Mouse (Mus musculus) thymus, postnatal 4 days (tissue): Measurements from ENCODE around the gene Trim47.
"Not testable (repeated sequence)": the region's sequence is repeated elsewhere in the genome, so short reads cannot be mapped to it uniquely, and the experiment has no call there.

Experiments
- DNase-seq: peaks from one replicate; pipeline ENCODE4 v3.0.0; 2021

The Trim47 gene

DNA sequence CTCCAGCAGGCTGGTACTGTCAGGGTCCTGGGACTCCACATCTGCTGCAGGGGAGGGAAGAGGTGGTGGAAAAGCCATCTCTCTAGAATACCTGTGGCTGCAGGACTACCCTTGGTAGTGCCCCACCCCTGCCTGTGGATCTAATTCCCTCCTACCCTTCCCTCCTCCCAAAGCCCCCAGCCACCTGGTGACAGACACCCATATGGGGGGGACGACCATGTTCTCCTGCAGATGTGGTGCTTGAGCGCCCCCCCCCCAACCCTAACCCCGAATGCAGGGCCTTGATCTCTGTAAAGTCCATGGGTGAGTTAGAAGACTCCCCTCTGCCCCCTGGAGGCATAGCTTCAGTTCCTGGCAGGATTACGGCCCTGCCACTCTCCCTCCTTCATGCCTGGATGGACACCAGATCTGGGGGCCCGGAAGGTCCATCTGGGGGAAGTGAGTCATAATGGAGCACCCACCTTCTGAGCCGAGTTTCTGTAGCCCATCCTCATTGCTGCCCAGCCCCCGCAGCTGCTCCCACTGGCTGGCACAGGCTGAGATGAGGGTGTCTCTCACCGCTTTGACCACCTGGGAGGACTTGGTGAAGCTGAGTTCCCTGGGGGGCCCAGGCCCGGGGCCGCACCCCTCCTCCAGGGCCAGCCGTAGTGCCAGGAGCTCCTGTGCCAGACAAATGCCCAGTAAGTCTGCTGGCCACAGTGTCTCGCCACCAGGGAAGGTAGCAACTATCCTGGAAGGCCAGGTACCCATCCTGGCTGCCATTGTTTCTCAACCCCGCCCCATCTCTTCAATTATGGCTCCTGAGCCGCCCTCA is 19.8 kb downstream of the Trim47 start:
- no peak for DNase-seq

DNA sequence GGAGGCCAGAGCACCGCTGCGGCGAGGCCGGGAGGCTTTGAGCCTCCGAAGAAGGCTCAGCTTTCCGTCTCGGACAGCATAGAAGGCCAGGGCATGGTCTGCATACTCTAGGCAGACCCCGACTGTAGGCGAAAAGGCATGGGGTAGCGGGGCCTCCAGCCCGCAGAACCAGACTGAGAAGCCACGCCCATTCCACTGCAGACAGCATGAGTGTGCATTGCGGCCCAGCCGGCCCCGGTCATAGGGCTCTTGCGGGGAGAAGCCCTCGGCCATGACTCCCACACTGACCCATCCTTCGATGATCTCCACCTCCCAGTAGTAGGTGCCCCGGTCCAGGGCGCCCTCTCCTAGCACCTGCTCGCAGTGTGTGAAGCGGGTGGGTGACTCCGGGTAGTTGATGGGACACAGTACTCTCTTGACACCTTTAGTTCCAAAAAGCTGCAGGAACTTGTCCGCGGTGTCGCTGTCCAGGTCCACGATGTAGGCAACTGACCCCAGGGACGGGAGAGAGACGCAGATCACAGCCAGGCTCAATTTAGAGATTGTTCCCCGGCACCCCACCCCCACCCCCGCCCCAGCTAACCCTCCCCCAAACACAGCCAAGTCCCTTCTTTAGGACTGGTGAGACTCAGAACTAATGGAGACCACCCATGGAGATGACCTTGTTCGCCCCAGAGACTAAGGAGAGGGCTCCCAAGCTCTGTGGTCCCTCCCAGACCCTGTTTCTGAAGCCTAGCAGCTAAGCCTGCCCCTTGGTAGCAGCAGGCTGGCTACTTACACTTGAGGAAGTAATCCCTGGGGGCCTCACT is 20.7 kb downstream of the Trim47 start:
- no peak for DNase-seq

DNA sequence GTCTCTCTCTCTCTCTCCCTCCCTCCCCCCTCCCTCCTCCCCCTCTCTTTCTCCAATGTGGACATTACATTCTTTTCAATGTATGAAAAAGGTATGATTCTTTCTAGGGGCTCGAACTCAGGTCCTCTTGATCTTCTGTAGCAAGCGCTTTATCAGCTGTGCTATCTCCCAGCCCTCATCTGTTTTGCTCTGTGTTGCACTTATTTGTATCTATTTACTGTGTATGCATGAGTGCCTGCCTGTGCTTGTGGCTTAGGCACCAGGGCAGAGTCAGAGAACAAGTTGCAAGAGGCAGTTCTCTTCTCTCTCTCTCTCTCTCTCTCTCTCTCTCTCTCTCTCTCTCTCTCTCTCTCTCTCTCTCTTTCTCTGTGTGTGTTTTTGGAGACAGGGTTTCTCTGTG is 21.9 kb downstream of the Trim47 start:
- DNase-seq, result no peak

DNA sequence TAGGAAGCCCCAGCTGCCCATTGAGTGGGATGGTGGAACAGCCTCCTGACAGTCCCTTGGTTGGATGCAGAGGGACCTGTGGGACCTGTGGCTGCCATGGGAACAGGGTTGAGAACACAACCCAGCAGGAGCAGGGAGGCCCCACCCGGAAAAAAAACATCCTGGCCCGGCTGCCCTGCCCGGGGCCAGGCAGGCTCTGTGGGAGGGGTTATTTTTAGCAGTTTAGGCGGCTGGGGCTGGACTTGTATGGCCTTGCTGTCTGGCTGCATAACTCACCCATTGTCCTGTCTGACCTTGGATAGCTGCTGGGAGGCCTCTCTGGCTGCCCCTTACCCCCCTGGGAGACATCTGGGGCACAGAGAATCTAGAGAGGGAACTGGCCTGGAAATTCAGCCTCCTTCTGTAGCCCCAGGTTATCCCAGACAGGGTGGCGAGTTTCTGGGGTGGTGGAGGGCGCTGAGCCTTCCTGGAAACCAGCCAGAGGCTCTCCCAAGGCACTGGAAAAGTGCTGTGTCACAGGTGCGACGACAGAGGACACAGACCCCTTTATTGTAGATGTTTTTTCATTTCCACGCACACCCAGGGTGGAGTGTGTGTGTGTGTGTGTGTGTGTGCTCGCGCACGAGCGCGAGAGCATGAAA is 22.9 kb downstream of the Trim47 start:
- DNase-seq, result no peak

DNA sequence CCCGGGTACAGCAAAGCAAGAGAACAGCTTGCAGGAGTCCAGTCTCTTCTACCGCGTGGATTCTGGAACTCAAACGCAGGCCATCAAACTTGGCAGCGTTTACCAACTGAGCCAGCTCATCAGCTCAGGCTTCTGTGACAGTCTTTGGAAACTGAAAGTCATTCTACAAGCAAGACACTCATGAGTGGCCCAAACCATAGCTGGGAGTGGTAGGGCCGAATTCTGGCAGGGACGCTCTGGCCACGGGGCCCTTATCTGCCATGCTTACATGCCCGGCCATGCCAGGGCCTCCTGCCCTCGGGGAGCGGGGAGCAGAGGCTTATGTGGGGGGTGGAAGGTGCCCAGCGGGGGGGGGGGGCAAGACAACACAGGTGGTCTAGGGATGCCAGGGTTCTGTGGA is 23.4 kb downstream of the Trim47 start:
- no peak for DNase-seq

DNA sequence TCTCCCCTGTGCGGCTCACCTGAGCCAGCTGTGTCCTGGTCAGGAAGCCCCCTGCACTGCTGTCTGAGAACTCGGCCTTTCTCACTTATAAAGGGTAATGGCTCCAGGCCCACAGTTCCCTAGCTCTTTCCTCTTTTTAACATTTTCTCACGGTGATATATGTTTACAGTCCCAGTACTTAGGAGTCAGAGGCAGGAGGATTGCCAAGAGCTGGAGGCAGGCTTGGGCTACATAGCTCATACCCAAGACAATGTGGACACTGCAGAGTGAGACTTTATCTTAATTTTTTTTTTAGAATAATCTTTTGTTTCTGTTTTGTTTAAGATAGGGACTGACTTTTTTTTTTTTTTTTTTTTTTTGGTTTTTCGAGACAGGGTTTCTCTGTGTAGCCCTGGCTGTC is 24.5 kb downstream of the Trim47 start:
- no peak for DNase-seq

DNA sequence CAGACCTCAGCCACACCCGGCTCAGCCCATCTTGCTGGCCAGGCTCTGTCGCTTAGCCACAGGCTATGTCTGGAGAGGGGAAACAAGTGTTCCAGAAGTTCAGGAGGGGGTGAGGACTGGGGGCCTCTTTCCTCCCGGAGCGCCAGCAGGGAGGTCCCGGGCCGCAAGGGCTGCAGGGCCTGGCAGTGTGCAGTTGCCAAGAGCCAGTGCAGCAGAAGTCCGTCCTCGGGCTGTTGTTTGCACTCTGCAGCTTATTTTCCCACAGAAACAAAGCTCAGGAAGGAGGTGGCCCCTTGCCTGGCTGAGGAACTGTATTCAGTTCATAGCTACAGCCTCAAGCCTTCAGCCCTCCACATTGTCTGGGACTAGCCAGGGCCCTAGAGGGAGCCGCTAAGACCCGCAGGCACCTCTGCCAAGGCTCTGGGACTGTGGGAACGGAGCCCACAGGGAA is 25.1 kb downstream of the Trim47 start:
- DNase-seq, result no peak

DNA sequence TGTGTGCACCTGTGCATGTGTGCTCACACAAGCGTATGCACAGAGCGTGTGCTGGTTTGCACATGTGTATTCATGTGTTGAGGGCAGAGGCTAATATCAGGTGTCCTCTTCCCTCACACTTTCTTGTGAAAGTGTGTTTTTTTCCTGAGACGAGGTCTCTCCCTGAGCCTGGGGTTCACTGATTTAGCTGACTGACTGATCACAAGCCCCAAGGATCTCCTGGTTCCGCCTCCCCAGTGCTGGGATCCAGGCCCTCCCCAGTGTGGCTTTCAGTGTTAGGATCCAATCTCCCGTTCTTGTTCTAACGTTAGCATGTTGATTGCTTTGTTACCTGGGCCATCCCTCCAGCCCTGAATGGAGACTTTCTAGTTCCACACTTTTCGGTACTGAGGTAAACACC is 26.2 kb downstream of the Trim47 start:
- DNase-seq, result no peak

DNA sequence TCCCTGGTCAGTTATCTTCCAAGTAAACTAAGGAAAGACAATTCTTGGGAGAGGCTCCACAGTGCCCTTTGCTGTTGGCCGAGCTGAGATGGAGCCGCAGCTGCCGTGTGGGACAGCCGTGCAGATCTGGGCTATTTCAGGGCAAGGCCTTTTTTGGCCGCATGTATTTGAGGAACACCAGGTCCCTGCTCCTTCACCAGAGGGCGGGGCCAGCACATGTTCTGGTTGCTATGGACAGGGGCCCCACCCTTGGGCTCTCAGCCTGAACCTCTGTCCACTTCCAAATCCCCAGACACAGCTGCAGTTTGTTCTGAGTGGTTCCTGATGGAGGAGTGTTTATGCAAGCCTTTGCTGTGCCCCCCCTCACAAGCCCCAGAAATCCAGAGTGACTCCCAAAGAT is 26.6 kb downstream of the Trim47 start:
- no peak for DNase-seq

DNA sequence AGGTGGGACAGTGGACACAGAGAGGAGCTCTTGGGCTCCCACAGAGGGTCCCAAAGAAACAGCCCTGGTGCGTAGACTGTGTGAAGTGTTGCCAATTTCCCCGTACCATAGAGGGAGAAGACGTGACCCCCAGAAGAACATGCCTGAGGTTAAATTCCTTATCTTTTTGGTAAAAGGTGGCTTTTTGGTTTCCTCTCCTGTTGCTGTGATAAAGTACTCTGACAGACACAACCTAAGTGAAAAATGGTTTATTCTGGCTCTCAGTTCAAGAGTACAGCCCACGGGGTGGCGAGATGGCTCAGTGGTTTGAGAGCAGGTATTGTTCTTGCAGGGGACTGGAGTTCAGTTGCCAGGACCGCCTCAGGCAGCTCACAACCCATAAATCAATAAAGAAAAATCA is 27.5 kb downstream of the Trim47 start:
- DNase-seq, result no peak

DNA sequence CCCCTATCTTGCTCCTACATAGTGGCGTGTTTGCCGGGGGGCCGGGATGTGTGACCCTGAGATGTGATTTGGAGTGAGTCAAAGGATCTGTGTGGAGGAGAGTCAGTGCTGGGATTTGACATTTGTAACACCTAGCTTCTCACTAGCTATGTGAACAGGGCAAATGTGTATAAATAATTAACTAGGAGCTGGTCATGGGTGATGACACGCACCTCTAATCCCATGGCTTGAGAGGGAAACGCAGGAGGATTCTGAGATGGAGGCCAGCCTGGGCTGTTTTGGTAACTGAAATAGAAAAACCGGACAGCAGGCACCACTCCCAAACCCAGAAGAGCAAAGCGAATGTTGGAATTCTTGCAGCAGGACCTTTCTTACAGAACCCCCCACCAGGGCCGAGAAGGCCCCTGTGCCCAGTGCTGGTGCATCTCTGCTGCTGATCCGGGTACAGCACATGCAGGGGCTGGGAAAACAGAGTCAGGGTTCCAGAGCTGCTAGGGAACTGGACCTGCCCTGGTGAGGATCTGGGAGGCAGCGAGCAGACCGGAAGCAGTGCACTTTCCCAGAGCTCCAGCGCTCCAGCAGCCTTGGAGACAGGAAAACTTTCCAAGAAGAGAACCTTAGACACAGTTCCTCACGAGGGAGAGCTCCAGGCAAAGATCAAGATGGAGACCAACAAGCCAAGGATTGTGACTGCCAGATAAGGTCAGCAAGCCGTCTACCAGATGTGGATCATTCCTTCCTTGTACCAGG is 28.1 kb downstream of the Trim47 start:
- no peak for DNase-seq

DNA sequence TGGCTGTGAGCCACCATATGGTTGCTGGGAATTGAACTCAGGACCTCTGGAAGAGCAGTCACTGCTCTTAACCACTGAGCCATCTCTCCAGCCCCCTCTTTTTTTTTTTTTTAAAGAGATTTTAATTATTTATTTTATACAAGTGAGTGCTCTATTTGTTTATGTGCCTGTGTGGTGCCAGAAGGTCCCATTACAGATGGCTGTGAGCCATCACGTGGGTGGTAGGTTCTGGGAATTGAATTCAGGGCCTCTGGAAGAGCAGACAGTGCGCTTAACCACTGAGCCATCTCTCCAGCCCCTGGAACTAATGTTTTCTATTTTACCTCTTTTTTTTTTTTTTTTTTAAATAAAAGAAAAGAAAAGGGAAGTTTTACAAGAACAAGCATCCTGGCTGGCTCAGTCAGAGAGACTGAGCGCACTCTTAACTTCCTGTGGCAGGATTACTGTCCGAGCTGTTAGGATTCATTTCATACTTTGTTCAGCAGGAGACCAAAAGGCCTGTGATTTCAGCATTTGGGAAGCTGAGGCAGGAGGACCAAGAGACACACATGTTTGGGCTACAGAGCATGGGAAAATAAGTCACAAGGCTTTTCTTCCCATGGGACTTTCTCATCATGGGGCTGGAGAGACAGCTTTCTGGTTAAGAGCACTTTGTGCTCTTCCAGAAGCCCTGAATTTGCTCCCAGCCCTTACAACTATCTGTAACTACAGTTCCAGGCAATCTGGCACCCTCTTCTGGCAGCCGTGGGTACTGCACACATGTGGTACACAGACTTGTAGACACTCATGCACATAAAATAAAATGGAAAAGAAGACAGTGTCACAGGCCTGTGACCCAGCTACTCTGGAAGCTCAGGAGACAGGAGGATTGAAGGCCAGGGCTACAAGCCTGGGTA is 30.5 kb downstream of the Trim47 start:
- peak; percentile 73 for DNase-seq

DNA sequence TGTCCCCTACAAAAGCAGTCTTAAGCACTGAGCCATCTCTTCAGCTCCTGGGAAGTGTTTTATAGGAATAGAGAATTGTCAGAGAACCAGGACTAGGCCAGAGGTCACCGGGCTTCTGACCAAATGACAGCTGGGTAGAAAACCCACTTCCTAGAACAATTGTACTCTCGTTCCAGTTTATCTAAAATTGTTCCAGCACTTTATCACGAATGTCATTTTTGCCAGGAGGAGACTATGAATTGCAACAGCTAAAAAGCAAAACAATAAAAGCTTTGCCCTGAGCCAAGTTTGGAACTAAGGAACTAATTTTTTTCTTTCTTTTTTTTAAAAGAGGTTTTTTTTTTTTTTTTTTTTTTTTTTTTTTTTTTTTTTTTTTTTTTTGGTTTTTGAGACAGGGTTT is 31.4 kb downstream of the Trim47 start:
- no peak for DNase-seq

DNA sequence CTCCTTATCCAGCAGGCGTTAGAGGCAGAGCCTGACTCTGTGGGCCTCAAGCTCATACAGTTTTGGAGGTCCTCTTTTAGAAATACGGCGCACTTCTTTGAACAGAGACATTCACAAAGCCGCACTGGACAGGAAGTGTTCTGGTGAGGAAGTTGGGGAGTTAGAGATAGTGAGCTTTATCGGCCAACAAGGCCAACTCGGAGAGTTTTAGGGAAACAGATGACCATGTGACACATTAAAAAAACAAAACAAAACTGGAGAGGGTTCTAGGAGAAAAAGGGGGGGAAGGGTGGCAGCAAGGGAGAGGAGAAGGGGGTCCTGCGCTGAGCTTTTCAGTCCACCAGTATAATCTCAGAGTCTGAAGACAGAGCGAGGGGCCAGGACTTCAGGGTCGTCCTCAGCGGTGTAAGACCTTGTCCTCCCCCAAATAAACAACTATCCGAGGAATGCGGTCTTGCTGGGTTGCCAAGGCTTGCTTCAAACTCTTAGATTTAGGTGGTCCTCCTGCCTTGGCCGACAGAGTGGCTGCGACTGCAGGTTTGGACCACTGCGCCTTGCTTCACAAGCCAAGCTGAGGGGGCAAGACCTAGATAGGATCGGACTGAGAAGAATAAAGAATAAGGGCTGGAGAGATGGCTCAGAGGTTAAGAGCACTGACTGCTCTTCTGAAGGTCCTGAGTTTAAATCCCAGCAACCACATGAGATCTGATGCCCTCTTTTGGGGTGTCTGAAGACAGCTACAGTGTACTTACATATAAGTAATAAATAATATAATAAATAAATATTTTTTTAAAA is 33.0 kb downstream of the Trim47 start:
- DNase-seq, result no peak

DNA sequence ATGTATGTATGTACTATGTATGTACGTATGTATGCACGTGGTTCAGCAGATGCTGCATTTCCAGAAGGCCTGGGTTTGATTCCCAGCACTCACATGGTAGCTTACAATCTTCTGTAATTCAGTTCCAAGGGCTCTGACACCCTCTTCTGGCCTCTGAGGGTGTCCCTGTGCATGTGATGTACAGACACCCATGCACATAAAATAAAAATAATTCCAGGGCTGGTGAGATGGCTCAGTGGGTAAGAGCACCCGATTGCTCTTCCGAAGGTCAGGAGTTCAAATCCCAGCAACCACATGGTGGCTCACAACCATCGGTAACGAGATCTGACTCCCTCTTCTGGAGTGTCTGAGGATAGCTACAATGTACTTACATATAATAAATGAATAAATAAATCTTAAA is 34.1 kb downstream of the Trim47 start:
- not testable (repeated sequence) for DNase-seq

DNA sequence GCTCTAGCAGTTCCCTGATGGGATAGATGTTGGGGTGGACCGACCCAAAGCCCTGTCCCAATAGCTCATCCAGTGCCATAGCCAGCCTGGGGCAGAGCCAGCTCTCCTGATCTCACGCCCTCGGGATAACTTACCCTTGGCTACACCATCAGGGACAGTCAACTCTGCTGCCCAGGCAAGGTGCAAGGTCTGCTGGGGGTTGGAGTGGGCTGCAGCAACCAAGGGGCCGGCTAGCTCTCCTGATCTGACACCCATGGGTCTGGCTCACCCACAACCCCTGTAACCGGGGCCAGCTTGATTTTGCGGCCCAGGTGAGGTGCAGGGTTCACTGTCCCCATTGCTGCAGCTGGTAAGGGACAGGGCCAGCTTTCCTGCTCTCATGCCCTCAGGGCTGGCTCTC is 35.4 kb downstream of the Trim47 start:
- DNase-seq, result no peak

DNA sequence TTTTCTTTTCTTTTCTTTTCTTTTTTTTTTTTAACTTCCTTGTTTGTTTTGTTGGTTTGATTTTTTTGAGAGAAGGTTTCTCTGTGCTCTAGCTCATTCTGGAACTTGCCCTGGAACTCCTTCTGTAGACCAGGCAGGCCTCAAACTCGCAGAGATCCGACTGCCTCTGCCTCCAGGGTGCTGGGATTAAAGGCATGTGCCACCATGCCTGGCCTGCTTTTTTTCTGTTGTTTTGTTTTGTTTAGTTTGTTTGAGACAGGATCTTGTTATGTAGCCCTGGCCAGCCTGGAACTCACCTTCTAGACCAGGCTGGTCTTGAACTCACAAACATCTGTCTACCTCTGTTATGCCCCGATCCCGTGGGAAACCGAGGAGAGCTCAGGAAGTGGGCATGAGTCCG is 37.5 kb downstream of the Trim47 start:
- DNase-seq, result no peak

DNA sequence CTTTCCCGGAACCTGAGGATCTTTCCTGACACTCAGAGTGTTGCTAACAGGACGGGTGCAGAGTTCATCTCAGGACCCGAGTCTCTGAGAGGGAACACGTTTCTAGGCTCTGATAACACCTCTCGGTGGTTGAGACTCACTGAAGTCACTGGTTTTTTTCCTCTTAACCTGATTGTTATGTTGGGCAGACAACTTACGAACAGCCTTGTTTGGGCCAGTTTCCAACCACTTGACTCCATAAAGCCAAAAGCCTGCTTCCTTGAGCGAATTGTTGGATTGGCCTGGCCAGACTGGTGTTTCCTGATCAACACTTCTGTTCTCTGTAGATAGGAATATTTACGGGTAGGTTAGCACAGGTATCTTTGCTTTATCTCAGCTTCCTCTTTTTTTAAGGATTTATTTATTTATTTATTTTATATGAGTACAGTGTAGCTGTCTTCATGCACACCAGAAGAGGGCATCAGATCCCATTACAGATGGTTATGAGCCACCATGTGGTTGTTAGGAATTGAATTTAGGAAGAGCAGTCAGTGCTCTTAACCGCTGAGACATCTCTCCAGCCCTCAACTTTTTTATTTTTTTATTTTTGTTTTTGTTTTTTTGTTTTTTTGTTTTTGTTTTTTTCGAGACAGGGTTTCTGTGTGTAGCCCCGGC is 38.1 kb downstream of the Trim47 start:
- DNase-seq, result no peak

DNA sequence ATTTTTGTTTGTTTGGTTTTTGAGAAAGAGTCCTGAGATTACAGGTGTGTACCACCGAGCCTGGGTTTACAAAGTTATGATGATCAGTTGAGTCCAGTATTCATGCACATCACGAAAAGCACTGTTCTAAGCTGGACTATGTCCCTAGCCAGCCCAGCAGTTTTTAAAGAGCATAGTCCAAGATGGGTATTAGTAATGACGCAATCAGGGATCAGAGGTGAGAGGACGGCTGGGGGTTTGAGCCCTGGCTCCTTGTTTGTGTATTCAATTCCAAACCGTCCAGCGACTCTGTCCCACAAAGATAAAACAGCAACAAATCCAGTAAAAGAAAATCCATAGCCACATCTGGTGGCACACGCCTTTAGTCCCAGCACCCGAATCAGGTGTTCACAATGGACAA is 38.8 kb downstream of the Trim47 start:
- DNase-seq, result no peak
